Mouse (Mus musculus) heart, embryonic 16.5 days (tissue): Measurements from ENCODE around the gene Gm10666. TPM values are rescaled to one million over a fixed set of nuclear protein-coding genes. Genes with fewer than 3 reads are reported as not detected.
"Not testable (repeated sequence)": the region's sequence is repeated elsewhere in the genome, so short reads cannot be mapped to it uniquely, and the experiment has no call there.

Source experiments
- ATAC-seq: fragments of 200-750 bp; cut with Nextera tagmentation; replicated peaks from 2 replicates; pipeline ENCODE4 v1.8.0; 2017; ENCODE audit warnings: moderate number of reproducible peaks; ENCODE audit not compliant: insufficient read depth, low FRiP score; ENCODE audit errors: extremely low read depth
- H3K27ac ChIP-seq: fragments of 300-500 bp; sonication (generic); 2 replicates; pipeline ENCODE4 v1.5.1; 2014; ENCODE audit warnings: mild to moderate bottlenecking, low read length, control low read depth, moderate library complexity
- H3K27me3 ChIP-seq: fragments of 300-500 bp; sonication (generic); 2 replicates; pipeline ENCODE4 v1.6.1; 2014; ENCODE audit warnings: low read length, mixed read lengths; ENCODE audit not compliant: control insufficient read depth, insufficient read depth
- H3K36me3 ChIP-seq: fragments of 300-500 bp; sonication (generic); 2 replicates; pipeline ENCODE4 v1.6.1; 2014; ENCODE audit not compliant: control insufficient read depth, insufficient read depth
- H3K4me1 ChIP-seq: fragments of 300-500 bp; sonication (generic); 2 replicates; pipeline ENCODE4 v1.6.1; 2014; ENCODE audit warnings: low read length, mixed read lengths; ENCODE audit not compliant: control insufficient read depth, insufficient read depth
- H3K4me2 ChIP-seq: fragments of 300-500 bp; sonication (generic); 2 replicates; pipeline ENCODE4 v1.6.1; 2014; ENCODE audit warnings: low read depth, mild to moderate bottlenecking, control low read depth, low read length
- H3K4me3 ChIP-seq: fragments of 300-500 bp; sonication (generic); 2 replicates; pipeline ENCODE4 v1.5.1; 2014; ENCODE audit warnings: mild to moderate bottlenecking, control low read depth, low read length
- H3K9ac ChIP-seq: fragments of 300-500 bp; sonication (generic); 2 replicates; pipeline ENCODE4 v1.6.1; 2014; ENCODE audit warnings: low read length, control low read depth
- H3K9me3 ChIP-seq: fragments of 300-500 bp; sonication (generic); replicated peaks from 2 replicates; pipeline ENCODE4 v1.6.1; 2016; ENCODE audit warnings: low read length; ENCODE audit not compliant: control insufficient read depth
- WGBS: fragments of 180-500 bp; shearing (Covaris S2); extraction: QIAGEN DNeasy Blood & Tissue Kit; methylation state at CpG from one replicate; pipeline ENCODE4 v1.1.7; 2014; 5-methylcytosine and 5-hydroxymethylcytosine counted together
- polyA plus RNA-seq: library from polyadenylated mRNA; unstranded; fragments of >200 nt; fragmentation: Nextera tagmentation; extraction: Ambion mirVana; gene quantifications from 2 replicates; pipeline ENCODE4 v1.2.1, GENCODE M21; 2015

The Gm10666 gene
- polyA plus RNA-seq: not detected in 2 replicates

DNA sequence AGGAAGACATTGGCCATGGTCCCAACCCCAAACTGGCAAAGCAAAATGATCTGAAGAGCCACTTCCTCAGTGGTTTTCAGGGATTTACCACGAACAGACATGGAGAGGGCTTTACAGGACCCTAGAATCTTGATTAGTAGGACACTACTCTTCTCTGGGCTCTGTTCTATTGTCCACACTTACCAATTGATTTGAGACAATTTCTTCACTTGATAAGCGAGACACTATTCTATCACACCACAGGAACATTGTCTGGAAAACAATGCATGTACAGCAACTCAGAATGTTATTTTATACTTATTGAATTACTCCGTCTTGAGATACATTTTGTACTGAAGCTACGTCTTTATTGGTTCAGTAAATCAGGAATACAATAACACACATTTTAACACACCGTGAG, at the start of gene Gm10666:
TSS of gene Gm10666 (minus strand) at position 101 of the 400 bp plus-strand sequence.
- WGBS: no CpG with 5 or more reads among the region's 5 CpGs
- not testable (repeated sequence) for H3K4me2 ChIP-seq, H3K4me1 ChIP-seq

DNA sequence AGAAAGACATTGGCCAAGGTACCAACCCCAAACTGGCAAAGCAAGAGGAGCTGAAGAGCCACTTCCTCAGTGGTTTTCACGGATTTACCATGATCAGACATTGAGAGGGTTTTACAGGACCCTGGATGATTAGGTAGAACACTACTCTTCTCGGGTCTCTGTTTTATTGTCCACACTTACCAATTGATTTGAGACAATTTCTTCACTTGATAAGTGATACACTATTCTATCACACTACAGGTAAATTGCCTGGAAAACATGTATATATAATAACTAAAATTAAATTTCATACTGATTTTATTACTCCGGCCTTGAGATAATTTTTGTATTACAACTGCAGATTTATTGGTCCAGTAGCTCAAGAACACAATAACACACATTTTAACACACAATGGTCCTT, 29.4 kb upstream of the Gm10666 start, which contains the start of gene Vmn1r142:
TSS of gene Vmn1r142 (minus strand) at position 101 of the 400 bp plus-strand sequence.
- ATAC-seq, H3K9me3 ChIP-seq, H3K36me3 ChIP-seq, H3K9ac ChIP-seq, H3K4me1 ChIP-seq, H3K4me2 ChIP-seq, H3K27ac ChIP-seq, H3K4me3 ChIP-seq, H3K27me3 ChIP-seq: not testable (repeated sequence)
- no CpG with 5 or more reads among the region's 3 CpGs for WGBS

More for the DNA sequence above, at the start of gene Gm10666:
- not testable (repeated sequence) for H3K9me3 ChIP-seq, H3K4me3 ChIP-seq, H3K27me3 ChIP-seq, ATAC-seq, H3K9ac ChIP-seq, H3K27ac ChIP-seq, H3K36me3 ChIP-seq

- H3K9ac ChIP-seq, H3K4me1 ChIP-seq, H3K27ac ChIP-seq, H3K4me3 ChIP-seq, H3K27me3 ChIP-seq, H3K9me3 ChIP-seq, ATAC-seq, H3K4me2 ChIP-seq, H3K36me3 ChIP-seq: not testable (repeated sequence)
- no CpG with 5 or more reads among the region's 2 CpGs for WGBS
Measured at GRCm38 (mm10) chr7:22118145-22118544, 16.4 kb downstream of the Gm10666 start, which contains the start of gene Gm16451. TSS of gene Gm16451 (minus strand) at chr7:22118245.

Other genes starting within 250 kb of the Gm10666 start
- gene Gm5891, start 213.4 kb downstream of the Gm10666 start, polyA plus RNA-seq: not detected in 2 replicates
- not detected in 2 replicates for gene Vmn1r137, start 140.2 kb downstream of the Gm10666 start, polyA plus RNA-seq
- gene Vmn1r138, start 105.8 kb downstream of the Gm10666 start, polyA plus RNA-seq: not detected in 2 replicates
- gene Gm6176, start 78.4 kb downstream of the Gm10666 start, polyA plus RNA-seq: not detected in 2 replicates
- gene Vmn1r139, start 65.7 kb downstream of the Gm10666 start, polyA plus RNA-seq: not detected in 2 replicates
- gene Gm16451, start 16.5 kb downstream of the Gm10666 start, polyA plus RNA-seq: not detected in 2 replicates
- gene Vmn1r142, start 29.3 kb upstream of the Gm10666 start, polyA plus RNA-seq: not detected in 2 replicates
- not detected in 2 replicates for gene Vmn1r143, start 54.6 kb upstream of the Gm10666 start, polyA plus RNA-seq
- gene Gm8653, start 66.5 kb upstream of the Gm10666 start, polyA plus RNA-seq: not detected in 2 replicates
- not detected in 2 replicates for gene Gm8453, start 94.7 kb upstream of the Gm10666 start, polyA plus RNA-seq
- gene Gm4187, start 195.0 kb upstream of the Gm10666 start, polyA plus RNA-seq: not detected in 2 replicates
- gene Gm8660, start 236.3 kb upstream of the Gm10666 start, polyA plus RNA-seq: not detected in 2 replicates